ENCODE assay signal across 8 mouse cellular contexts in the genomic region with DNA sequence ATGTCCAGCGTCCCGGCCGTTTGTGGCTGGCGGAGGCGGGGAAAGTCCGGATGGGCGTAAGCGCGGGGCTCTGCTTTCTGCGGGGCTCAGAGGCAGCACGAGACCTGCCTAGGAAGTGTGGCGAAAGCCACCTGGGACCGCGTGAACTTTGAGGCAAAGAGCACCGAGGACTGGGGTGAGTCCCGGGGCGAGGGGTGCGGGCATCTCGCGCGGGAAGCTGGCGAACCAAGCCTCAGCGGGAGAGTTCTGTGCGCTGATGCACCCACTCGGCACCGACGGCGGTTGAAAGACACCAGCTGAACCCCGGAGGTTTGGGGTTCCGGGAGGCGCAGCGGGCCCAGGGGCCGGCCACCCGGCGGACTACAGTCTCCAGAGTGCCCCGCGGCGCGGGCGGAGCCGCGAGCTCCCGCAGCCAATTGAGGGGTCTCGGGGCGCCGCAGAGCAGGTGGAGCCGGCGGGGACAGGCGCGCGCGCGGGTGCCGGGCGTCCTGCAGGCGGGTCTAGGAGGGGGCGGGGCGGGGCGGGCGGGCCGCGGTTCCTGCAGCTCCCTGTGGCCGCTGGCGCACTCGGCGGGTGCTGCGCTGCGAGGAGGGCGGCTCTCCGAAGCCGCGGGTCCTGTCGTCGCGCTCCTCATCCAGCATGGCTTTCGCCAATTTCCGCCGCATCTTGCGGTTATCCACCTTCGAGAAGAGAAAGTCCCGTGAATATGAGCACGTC. TPM values are rescaled to one million over a fixed set of nuclear protein-coding genes. Genes with fewer than 3 reads are reported as not detected.
DNase-seq lines count a peak whose midpoint lies in the region; ATAC-seq lines count a peak whose summit lies in the region.

A gene (plus strand): TSS at position 541 of the 717 bp plus-strand sequence.

- peak; percentile 93 for ATAC-seq in hindbrain, embryonic 13.5 days (ENCODE audit: low FRiP score)

- peak within 1 kb of the TSS; percentile 69 for H3K4me3 ChIP-seq in hindbrain, embryonic 13.5 days

- H3K9me3 ChIP-seq in hindbrain, embryonic 13.5 days: no peaks in the 10 kb centered on the region

- under 1% methylated on average over 64 of the region's 82 CpGs for WGBS in hindbrain, embryonic 13.5 days

- peaks cover 19% of the 10 kb centered on the region for H3K27me3 ChIP-seq in hindbrain, embryonic 13.5 days

- DNase-seq in NIH3T3 (ENCODE audit: low read depth): peak; percentile 94
- peak; percentile 92 for DNase-seq in cerebellum, adult 9-11 months
- peak; percentile 79 to 84 for DNase-seq in frontal cortex, postnatal 14 days (ENCODE audit: low spot score in 2 of 2)
- DNase-seq in layer of hippocampus, postnatal 25 days (ENCODE audit: extremely low spot score in 1 of 2, low spot score in 1 of 2): peak; percentile 79 to 87
- peak; percentile 89 for DNase-seq in lung, postnatal 14 days
- DNase-seq in ovary, postnatal 36 days (ENCODE audit: low spot score): peak; percentile 92
- peak; percentile 96 for DNase-seq in thymus, postnatal 14 days

- H3K4me2 ChIP-seq in hindbrain, embryonic 13.5 days: peak within 1 kb of the TSS; percentile 96

- no peak within 1 kb of the TSS for H3K27ac ChIP-seq in hindbrain, embryonic 13.5 days

- H3K9ac ChIP-seq in hindbrain, embryonic 13.5 days: peak within 1 kb of the TSS; percentile 80

- peaks cover 40% of the 10 kb centered on the region for H3K4me1 ChIP-seq in hindbrain, embryonic 13.5 days (replicated peaks)

- H3K36me3 ChIP-seq in hindbrain, embryonic 13.5 days: peaks cover 8% of the 10 kb centered on the region

RNA-seq across cellular contexts. Expression of the gene that starts here (rescaled TPM):
- 2.1 TPM in 2 replicates for polyA plus RNA-seq in hindbrain, embryonic 13.5 days (2015; fragmentation: Nextera tagmentation; extraction: Ambion mirVana)
- total RNA-seq in layer of hippocampus, postnatal 25 days (2021): 1 to 10 TPM; 7.6 to 8.6 TPM
